Mouse (Mus musculus) left cerebral cortex, adult 18-20 months (tissue): ENCODE data around the gene Sp2. TPM values are rescaled to one million over a fixed set of nuclear protein-coding genes. Genes with fewer than 3 reads are reported as not detected.

Source experiments
- DNase-seq, 2 experiments: peaks; one replicate each; pipeline ENCODE4 v3.0.0; 2021 to 2022; ENCODE audit warnings: low spot score in 2 of 2, mixed read lengths in 1 of 2
- total RNA-seq, 2 experiments: library from RNA; stranded (reverse); gene quantifications; 2 replicates each; pipeline ENCODE4 v1.2.3; 2021

The Sp2 gene
- total RNA-seq, 2 experiments from 2014 or later, result 11.4 to 11.9 TPM

DNA sequence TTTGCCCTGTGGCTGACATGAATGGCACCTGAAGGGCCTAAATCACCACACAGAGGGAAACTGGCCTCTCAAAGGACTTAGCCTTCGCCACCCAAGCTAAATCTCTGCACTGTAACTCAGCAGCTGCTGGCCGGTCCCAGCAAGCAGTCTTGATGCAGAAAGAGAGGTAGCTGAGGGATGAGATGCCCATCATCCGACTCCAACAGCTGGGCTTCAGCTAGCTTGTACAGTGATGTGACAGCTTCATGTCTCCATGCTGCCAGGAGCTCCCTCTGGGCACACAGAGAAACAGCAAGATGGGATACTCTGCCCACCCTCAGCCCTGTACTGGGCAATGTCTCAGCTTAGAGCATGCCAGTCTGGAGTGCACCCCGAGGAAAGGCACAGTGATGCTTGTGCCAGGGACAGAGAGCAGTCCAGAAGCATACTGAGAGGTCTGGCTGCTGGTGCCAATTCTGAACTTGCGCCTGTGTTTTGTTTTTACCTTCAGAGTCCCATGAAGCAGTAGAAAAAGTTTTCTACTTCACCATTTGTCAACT lies 9.3 kb downstream of the Sp2 start:
- DNase-seq, result no peak

DNA sequence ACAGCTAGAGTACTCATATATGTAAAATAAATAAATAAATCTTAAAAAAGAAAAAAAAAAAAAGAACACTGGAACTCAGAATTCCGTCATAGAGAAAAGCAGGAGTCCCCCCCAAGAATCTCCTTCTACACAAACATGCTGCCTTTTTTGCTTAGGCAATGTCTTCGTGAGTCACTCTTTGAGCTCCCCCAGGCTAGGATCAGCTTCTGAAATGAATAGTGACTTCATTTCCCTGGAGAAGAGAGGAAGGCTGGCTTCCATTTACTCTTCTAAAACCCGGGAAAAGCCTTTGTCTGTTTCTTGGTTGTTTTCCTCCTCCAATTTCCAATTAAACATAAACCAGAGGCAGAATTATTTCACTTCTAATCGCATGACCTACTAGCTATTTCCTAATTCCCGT lies 9.9 kb downstream of the Sp2 start:
- DNase-seq, result no peak

DNA sequence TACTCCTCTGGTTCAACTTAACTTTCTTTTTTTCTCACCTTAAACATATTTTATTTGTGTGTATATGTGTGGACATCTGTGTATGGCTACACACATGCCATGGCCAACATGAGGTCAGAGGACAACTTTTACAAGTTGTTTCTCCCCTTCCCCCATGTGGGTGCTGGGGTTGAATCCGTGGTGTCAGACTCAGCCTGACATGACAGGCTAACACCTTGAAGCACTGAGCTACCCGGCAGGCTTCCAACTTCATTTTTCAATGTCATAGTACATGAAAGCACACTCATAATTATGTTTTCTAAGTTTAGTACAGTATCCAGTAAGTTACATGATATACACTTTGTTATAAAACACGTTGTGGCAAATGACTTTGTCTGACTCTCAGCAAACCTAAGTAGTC lies 12.4 kb downstream of the Sp2 start:
- no peak for DNase-seq

DNA sequence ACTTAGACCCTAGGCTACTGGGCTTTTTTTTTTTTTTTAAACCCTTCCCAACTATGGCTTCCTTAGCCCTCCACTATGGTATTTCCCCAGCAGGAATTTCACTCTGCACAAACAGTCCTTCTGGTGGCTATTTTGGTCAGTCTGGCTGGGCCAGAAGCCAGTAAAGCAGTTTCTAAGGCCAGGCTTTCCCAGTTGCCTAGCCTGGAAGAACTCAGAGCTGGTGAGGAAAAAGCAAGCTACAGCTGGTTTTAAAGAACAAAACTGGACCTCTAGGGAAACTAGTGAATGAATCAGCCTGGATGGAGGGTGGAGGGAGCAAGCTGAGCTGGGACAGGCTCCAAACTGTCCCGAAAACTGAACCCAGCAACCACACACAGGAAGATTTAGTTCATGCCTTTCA lies 13.0 kb downstream of the Sp2 start:
- peak; percentile 32 to 51 for DNase-seq

DNA sequence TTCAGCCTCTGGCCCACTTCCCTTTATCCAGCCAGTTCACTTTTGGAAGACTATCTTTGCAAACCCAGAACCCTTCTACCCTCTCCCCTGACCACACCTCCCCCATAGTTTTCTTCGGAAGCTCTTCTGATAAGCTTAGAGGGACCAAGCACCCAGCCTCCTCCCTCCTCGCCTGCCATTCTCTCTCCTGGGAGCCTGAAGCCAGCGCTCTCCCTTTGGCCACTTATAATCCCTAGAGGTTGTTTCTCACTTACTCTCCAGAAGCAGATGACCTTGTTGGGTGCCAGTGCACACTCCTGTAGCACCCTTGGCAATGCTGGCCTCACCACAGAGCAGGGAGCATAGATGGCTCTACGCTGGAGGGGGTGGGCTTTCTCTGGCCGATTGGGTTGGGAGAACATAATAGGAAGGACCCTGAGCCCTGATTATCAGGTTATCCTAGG lies 13.5 kb downstream of the Sp2 start:
- no peak for DNase-seq

DNA sequence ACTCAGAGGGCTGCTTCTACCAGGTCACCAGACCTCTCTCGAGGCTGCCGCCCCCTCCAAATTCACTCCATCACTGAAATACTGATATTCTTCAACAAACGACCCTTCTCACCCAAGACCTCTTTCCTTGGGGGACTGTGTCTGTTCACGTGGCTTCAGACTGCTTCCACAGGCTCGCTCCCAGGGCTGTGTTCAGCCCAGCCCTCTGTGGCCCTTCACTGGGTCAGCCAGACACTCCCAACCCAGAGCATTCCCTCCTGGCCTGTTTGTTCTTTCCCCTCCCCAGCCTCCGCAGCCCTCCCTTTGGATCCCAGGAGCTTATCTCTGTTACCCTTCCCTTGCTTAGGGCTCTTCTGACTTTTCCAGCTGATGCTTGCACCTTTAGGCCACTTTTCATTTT lies 14.3 kb downstream of the Sp2 start:
- no peak for DNase-seq

DNA sequence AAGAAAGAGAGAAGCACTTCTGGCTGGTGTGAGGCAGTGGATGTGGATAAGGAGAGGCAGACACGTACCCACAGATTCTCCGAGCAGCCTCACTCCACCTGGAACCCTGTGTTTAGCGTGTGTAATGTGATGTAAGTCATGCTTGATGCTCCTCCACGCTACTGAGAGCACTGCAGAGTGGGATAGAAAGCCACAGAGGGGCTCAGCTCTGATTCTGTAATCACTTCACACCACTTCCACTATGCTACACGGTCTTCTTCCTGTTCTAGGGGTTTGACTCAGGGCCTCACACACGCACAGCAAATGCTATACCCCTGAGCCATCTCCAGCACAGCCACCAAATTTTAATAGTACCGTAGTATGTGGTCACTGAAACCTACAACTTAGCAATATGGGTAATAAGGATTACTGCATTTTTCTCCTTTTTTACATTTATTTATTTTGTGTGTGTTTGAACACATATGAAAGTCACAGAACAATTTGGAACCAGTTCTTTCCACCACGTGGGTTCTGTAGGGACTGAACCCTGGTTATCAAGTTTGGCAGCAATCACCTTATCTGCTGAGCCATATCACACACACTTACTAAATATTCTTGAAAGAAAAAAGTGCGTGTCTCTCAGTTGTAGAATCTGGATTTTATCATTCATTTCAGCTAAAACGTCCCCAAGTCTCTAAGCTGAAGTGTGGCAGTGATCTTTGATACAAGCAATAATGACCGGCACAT lies 15.1 kb downstream of the Sp2 start:
- DNase-seq, result no peak

DNA sequence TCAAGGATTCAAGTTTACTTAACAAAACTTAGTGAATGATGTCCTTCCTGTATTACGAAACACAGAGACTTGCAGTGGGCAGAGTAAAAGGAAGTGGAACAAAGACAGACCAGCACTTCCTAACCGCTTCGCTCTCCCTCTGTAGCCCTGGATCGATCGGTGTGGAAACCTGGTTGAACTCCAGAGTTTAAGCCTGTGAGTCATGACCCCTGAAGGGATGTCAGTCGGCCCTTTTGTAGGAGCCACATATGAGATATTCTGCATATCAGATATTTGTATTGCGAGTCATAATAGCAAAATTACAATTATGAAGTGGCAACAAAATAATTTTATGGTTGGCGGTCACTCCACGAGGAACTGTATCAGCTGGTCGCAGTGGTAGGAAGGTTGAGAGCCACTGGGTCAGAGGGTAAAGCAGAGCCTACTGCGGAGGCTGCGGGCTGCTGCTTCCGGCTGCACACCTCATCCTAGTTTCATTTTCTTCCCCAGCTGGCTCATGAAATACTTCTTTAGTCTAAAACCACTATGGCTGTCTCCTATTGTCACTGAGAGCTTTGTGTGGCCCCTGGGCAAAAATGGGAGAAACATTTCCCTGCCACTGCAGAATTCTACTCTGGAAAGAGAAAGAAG lies 15.7 kb downstream of the Sp2 start:
- DNase-seq, result no peak

DNA sequence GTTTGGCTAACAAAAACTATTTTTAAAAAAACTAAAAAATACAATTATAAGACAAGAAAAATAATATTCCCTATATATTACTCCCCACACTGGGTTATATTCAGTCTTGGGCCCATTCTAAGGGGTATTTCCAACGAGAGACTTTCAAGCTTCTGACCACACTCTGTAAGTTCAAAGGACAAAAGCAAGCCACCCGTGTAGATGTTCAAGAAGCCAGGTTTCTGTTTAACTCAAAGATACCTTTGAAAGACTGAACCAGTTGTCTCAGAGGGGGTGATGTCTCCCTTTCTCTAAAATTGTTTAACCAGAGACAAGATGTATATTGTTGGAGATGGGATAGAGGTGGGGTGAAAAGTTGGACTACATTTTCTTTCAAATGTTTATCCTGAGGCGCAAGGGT lies 16.6 kb downstream of the Sp2 start:
- no peak for DNase-seq

DNA sequence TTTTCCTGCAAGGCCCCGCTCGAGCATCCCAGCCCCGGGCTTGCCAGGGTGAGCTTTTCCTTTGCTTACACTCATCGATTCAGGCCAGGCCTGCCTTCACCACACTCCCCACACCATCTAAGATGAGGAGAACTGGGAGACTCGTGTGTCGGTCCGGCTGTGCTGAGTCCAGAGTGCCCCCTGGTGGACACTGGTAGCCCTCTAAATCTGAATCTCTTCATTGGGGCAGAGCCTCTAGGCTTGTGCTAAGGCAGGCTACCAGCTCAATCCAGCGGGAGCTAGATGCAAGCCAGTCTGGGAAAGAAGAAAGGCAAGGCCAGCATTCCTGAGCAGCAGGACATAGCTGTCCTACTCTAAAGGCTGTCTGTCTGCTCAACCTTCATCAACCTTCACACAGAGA lies 19.2 kb downstream of the Sp2 start:
- DNase-seq, result peak; percentile 88 to 94

DNA sequence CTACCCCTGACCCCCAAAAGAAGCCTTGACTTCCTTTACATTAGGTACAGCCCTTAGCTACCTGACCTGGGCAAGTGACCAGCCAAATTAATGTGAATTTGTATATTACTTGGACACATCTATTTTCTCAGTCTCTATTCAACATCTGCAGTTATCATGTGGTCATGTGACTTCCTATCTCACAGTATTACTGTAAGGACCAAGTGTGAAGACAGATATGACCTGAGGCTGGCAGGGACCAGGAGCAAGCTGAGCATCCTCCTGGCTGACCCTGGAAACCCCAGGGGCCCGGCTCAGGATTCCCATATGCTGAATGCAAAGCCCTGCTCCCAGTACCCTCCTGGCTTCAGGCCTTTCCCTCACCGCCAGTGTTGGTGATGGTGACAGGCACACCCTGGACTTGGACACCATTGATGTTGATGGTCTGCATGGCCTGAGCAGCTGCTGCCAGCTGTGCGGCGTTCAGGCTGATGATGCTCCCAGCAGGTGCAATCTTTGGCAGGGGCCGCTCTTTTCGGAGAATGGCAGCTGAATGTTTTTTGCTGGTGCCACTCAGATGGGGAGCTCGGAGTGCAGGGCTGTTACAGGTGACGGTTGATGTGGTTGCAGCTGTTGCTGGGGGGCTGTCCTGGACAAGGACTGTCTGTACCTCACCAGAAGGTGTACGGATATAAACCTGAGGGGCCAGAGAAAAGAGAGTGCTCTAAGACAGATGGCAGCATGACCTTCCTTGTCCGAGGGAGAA lies 25.5 kb downstream of the Sp2 start:
- no peak for DNase-seq

DNA sequence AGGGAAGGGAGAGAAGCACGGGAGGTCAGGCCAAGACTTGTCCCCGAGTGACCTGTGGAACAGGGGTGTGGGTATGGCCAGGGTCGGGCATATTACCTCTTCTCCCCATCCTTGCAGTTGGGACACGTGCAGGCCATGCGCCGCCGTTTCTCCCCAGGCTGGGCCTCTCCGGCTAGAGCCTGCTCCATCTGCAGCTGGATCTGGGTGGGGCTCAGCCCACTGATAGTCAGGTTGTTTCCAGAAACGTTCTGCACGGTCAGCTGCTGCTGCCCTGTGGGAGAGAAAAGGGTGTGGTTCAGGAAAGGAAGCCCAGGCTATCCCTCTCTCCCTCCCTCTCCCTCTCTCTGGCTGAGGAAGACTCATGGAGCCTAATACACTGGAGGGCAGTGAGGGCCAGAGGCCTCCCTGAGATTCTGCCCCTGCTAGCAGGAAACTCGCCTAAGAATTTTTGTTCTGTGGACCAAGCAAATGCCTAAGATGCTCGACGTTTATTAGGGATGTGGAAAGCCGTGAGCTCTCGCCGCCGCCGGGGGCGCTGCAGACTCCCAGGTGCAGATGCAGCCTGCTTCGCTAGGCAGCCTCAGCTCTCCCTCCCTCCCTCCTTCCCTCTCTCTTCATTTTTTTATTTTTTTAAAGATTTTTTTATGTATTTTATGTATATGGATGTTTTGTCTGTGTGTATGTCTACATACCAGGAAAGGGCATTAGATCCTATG lies 26.6 kb downstream of the Sp2 start:
- DNase-seq, result no peak

DNA sequence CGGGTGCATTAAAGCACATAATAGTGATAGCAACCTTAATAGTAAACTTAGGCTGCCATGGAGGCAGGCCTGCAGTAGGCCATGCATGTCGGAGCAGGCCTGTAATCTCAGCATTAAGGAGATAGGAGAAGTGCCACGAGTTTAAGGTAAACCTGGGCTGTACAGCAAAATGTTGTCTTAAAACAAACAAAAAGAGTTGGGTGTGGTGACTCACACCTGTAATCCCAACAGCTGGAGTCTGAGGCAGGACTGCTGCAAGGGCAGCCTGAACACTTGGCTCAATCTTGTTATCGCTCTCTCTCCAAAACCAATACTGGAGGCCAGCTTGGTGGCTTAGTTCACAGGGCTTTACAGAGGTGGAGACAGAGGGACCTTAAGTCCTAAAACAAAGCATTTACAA lies 27.7 kb downstream of the Sp2 start:
- DNase-seq, result no peak

DNA sequence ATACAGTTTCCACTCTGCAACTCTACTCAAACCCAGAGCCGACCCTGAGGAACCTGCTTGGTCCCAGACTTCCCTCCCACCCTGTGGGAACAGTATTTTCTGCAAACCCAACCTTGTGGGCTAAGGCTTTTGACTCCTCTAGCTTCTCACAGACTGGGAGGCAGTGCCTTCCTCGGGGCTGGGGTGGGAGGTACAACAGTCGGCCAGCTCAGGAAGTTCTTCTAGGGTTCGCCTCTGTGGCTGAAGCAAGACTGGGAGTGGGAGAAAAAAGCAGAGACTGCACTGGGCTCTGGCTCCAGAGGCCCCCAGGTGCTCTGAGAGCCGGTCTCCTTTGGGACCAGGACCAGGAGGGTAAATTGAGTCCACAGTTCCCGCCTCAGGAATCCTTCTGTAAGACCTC lies 29.9 kb downstream of the Sp2 start:
- DNase-seq, result no peak

DNA sequence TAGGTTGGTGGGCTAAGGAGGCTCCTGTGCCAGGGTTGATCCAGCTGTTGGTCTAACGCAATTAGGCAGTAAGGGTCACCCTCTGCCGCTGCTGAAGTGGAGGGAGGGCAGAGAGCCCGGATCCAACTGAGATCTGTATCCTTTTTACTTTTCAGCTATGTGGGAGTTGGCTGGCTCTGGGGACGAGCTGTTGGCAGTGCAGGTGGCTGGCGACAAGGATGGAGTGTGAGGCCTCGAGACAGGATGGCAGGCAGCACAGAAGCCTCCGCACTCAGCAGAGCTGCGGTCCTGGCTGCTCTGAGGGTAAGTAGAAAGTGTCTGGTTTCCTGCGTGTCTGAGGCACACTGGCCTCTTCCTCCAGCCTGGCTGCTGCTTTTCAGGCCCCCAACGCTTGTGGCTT lies 30.3 kb downstream of the Sp2 start:
- DNase-seq, result peak in 1 of 2 experiments; percentile 42

DNA sequence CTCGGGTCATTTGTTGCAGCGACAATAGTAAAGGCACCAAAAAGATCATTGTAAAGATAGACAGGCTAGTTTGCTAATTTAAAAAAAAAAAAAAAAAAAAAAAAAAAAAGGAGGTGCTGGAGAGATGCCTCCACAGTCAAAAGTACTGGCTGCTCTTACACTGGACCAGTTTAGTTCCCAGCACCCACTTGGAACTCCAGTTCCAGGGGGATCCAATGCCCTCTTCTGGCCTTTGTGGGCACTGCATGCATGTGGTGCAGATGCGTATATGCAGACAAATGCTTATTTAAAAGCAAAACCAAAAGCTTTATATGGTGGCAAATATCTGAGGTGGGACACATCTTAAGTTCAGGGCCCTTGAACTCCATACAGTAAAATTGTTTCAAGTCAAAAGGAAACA lies 32.0 kb downstream of the Sp2 start:
- DNase-seq, result no peak

DNA sequence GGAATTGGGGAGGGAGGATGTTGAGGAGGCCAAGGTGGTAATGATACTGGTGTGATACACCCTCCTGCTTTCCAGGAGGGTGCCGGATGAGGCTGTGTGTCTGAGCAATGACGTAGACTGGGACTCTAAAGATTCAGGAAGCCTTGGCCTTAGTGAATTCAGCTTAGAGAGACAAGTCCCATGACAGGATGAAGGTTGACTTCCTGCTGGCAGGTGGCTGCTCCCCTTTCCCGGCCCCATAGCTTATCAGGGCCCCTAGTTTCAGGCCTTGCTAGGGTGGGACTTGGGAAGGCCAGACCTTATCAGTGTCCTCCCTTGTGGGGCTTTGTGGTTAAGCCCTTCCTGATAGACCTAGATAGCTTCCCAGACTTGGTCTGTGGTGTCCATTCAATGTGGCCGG lies 34.9 kb downstream of the Sp2 start:
- no peak for DNase-seq

DNA sequence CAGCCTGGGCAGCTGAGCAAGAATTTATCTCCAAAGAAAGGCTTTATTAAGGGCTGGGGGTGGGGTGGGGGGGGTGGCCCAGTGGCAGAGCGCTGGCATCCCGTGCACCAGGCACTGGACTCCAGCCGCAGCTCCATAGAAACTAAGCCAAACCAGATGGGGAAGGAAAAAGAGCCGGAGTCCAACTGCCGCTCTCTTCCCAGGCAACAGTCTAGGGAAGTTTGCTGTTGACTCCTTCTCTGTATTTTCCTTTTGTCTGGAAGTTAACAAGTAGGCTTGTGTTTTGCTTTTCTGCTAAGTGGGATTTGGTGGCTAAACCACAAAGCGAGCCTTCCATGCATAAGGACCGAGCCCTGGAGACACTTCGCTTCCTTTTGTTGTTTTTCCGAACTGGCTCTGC lies 36.3 kb downstream of the Sp2 start:
- no peak for DNase-seq

DNA sequence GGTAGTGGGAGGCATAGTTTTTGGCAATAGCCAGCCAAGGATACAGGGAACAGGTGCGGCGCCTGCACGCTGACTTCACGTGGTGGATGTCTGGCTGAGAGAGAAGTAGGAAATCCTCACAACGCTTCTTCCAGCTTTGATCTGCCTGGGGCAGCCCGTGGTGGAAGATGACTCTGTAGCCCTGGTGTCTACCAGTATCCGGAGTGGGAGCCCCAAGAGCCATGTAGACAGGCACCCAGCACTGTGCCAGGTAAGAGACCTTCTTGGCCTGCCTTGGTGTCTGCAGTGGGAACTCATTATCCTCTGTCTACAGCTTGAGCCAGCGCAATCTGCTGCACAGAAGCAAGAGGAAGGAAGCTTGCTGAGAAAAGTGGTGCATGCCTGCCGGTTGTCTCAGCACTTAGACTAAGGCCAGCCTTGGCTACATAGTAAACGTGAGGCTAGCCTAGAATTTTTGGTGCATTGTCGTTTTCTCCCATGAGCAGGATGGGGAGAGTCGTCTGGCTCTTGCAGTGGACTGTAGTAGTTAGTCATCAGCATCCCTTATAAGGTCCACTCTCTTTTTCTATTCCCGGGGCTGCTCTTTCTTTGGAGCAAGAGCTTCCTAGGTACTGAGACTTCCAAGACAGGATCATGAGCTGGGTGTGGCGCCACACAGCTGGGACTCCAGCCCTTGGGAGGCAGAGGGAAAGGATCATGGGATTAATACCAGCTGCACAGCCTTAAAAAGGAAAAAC lies 37.7 kb downstream of the Sp2 start:
- no peak for DNase-seq

DNA sequence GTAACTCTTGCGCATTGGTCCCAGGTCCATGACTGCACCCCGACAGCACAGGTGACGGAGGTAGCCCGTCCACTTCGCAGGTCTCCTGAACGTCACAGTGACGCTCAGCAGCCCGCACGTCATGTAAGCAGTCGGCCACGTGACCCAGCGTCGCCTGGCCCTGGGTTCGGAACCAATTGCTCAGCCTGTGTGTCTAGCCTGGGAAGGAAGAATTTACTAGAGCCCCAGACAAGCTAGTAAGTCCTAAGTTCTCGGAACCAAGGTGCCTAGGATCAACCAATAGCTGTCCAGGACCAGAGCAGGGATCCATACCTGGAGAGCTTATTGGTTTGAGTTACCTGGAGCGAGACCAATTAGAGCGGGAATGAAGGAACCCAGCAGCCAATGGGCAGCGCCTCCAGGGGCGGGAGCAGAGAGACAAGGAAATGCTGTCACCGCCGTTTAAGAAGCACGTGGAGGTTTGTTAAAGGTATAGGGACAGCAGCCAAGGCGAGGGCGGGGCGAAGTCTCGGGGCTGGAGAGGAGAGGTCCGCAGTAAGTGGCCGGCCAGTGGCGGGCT lies 38.9 kb downstream of the Sp2 start, which contains the start of gene Pnpo:
Gene Pnpo (minus strand): TSS at position 241 of the 559 bp plus-strand sequence.
- DNase-seq, result peak; percentile 89 to 92
